Mouse (Mus musculus): Measurements from ENCODE around the gene Park7.
"Not testable (repeated sequence)": the region's sequence is repeated elsewhere in the genome, so short reads cannot be mapped to it uniquely, and the experiment has no call there.

The Park7 gene

DNA sequence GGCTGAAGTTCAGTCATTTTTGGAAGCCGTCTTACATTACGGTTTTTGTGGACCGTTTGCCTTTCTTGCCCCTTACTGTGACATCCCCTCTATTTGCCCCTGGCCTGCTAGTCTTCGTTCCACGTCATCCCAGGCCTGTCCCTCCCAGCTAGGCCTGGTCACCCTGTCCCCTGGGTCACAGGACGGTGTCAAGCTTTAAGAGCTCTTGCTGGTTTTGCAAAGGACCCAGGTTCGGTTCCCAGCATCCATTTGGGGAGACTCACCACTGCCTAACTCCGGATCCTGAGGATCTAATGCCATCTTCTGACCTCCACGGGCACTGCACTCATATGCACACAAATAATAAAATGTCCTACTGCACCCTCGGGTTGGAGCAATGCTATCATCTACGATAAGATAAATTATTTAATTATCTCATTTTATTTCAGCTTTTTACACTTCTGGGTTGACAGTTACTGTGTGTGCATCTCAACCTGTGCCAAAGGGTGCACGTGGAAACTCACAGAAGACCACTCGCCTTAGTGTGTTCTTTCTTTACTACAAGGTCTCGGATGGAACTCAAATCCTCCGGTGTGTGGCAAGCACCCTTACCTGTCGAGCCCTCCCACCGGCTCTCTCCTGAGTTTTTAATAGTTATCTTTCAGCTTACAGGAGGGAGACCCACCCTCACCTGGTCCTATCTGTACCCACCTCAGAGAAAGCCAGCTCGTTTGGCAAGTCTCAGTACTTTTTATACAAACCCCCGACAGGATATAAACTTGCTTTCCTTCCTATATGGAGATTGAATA, 3.9 kb downstream of the Park7 start:
- DNase-seq: no peak

DNA sequence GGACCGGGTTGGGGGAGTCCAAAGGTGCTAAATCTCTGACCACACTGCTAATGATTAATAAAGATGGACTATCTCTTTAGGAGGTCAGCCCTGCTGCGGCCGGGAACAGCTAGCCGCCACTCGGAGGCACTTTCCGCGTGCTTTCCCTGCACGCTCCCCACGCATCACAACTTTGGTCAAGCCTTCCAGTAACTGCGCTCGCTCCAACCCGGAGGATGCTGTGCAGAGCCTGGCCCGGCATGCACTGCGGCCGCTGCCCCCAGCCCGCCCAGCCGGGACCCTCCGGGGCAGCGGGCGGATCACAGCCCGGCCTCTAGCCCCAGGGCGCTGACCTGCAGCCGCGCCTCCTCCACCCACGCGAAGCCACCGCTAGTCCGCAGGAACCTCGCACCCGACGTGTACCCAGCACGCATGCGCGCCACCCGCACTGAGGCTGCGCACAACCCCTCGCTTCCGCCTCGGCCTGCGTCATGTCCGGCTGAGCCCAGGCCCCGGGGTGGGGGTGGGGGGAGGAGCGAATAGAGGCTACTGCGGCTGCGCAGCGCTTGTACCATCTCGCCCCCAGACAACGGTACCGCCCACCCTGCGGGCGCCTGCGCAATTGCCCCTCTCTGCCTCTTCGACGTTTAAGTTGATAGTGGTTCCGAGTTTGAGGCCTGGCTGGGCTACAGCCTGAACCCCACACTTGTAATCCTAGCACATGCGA, 4.6 kb downstream of the Park7 start:
- peak; percentile 99 for DNase-seq

DNA sequence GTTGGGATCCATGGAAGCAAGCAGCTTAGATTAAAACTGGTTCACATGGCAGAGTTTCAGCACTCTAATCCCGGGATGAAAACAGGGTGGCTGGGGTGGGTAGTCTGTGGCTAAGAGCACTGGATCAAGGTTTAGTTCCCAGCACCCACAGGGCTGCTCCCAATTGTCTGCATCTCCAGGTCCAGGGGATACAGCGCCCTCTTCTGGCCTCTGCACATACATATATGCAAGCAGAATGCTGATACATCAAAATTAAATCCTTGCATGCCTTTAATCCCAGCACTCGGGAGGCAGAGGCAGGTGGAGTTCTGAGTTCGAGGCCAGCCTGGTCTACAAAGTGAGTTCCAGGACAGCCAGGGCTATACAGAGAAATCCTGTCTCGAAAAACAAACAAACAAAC, 5.7 kb downstream of the Park7 start:
- peak; percentile 48 for DNase-seq

DNA sequence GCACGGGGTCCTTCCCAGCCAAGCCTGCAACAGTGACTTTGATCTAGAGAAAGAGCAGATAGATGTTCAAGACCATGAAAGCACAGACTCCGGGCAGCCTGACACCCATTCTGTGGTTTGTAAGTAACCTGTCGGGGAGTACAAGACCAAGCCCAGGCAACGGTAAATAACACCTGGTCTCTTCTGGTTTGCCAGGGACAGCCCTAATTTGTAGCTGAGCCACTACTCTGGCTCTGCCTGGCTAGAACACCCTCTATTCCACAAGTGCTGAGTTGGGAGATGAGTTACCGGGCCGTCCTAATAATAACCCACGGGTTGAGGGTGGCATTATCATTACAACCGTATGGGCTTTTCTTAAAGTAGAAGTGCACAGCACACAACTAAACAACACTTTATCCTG, 7.1 kb downstream of the Park7 start:
- DNase-seq: no peak

DNA sequence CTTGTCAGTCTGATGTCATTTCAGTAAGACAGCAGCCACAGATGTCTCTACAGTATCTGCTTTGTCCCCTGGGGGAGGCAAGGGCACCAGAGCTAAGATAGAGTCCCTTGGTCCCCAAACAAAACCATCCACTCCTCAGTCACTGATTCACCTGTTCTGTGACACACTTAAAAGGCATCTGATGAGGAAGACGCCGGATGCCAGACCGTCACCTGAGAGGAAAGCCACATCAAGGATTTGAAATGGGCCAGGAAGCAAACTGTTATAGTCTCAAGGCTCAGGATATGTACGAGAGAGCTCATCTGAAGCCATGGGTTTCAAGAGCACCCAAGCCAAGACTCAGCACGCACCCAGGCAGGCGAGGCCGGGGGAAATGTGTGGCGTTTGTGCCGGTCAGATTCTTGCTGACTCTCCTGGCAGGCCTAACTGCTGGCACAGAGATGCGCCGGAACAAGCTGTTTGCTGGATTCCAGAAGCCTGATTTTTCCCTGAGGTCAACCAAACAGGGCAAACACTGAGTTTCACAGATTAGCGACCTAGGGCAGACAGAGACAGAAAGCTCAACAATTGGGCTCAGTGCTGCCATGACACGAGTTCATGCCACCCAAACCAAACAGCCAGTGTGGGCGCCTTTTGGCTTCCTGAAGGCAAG, 11.0 kb downstream of the Park7 start:
- DNase-seq: no peak

DNA sequence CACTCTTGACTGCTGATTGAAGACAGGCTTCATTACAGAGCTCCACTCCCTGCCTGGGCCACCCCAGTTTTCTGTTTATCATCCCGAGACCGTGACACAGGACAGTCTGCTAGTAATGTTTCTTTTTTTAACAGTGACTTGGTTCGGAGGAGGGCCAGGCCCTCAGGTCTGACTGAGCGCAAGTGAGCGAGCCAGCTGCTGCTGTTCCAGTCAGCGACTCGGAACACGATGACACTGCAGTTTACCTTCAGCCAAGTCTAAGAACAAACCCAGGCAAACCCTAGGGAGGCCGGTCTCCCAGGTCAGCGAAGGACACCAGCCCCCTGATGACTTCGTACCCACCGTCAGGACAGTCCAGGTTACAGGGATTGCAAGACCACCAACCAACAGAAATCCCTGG, 12.2 kb downstream of the Park7 start:
- peak; percentile 67 for DNase-seq

DNA sequence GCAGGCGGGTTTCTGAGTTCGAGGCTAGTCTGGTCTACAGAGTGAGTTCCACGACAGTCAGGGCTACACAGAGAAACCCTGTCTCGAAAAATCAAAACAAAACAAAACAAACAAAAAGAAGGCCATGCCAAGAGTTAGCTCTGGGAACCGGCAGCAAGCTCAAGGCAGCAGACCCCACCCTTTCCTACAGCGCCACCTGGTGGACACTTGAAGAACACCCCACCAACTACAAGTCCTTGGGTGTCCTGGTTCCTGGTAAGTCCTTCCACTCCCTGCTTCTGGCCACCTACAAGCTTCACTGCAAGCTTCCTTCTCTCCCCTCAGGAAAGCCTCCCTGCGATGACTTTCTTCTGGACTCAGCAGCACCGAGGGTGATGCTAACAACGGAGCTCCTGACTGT, 12.6 kb downstream of the Park7 start:
- DNase-seq: peak; percentile 88

DNA sequence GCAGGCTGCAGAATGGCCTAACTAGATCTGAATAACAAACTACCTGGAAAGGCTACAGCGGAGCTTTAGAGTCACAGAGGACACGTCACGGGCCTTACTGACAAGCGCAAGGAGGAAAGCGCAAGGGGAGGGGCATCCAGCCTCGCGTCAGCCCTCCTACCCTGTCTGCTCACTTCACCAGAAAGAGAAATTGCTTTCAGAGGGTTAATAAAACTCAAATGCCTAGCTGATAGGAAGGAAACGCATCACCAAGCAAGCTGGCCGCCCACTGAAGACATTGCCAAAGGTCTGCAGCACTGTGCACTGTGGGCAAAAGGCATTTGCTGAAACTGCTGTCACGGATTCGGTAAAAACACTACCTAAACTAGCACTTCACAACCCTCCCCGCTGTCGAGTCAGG, 13.8 kb downstream of the Park7 start:
- no peak for DNase-seq

DNA sequence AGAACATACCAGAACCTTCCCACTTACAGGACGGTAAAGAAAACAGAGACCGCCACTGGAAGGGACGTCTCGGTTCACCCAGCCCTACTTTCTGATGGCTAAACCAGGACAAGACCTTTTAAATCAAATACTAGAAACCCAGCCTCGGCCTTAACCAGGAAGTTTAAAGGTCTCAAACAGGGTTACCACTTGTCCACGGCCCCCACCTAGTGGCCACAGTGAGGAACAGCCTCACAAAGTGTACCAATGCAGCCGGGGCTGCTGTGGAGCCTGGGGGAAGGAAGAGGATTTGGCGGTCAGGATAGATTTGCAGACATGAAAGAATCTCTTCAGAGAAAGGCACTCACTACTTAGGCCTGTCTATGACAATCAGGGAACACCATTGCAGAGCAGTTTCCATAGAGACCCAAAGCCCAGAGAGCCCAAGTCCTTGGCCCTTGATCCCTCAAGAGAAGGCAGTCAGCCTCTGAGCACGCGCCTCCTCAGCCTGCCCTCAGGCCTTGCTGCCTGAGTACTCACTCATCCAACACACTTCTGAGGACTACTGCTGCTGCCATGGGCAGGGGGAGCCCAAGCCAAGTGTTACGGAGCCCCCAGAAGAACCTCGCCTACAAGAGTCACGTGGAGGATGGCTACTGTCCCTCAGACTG, 15.4 kb downstream of the Park7 start:
- peak; percentile 82 for DNase-seq

DNA sequence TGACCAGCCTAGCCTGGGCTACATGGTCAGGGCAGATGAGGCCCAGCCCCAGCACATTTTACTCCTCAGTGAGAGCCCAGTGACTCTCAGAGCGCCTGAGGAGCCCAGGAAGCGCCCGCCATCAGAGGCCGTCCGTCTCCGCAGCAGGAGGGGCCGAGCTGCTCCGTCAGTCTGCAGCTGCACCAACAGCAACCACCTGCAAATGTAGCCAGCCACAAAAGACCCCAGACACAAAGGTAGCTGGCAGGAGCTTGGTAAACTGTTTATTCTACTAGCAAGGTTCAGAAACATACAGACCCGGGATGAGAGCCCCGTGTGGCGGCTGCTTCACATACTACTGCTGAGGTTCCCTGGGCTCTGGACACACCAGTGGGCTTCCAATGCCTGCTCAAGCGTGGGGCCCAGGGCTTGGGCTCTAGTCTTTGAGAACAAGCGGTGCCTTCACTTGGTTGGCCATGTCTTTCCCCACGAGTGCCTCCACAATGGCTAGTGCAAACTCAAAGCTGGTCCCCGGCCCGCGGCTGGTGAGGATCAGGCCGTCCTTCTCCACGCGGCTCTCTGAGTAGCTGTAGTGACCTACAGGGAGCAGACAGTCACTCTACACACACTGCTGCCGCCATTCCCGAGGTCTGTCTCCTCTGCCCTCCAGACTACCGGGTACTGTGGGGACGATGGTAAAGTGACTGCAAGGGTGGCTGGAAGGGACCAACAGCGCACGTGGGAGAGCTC, 17.2 kb downstream of the Park7 start:
- no peak for DNase-seq

DNA sequence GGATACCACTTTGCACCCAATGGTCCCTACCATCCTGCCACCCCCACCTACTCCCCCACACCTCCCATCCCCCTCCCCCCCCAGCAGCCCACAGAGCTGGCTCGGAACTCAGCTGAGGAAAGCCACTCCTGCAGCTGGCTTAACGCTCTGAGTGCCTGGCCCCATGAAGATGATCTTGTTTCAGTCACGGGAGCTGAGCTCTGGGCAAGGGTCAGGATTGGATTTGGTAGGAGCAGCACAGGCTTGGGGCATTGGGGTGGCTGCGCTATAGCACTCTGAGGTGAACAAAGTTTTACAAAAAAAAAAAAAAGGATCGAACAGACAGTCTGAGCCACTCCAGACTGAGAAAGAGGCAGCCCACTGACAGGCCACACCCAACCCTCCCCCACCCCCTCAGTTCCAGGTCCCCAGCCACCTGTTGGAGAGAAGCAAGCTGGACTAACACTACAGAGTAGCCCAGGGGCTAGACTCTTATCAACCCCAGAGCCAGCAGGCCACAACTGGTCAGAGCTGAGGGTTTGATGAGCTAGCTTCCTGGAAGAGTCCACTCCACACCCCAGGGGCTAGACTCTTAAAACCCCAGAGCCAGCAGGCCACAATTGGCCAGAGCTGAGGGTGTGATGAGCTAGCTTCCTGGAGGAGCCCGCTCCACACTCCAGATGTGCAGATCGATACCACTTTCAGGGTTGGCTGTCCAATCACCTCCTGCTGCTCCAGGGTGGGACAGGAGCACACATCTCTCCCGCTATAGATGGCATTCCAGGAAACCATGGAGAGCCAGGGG, 19.3 kb downstream of the Park7 start:
- DNase-seq: peak; percentile 24

DNA sequence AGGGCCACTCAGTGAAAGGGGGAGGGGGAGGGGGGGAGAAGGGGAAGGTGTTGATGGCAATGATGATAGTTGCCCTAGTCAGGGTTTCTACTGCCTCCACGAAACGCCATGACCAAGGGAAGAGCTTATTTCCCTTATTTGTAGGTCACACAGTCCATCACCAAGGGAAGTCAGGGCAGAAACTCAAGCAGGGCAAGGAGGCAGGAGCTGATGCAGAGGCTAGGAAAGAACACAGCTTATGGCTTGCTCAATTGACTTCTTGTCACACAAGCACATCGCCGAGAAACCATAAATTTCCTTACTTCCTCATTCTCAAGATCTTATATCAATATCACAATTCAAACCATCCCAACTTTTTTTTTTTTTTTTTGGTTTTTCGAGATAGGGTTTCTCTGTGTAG, 22.9 kb downstream of the Park7 start:
- no peak for DNase-seq

DNA sequence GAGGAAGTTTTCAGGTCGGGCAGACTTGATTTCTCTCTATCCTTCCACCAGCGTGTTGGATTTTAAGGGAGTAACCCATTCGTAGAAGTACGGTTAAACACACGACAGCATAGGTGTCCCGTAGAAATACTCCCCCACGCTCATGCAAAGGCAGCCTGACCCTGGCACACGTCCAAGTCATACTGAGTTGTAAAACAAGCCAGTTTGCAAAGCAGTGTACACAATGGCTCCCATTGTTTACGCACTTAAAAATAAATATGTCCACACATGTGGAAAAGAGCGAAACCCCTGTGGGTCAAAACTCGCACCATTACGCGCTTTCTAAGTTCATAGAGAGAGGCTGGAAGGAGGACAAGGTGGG, 24.3 kb downstream of the Park7 start:
- peak; percentile 56 for DNase-seq

DNA sequence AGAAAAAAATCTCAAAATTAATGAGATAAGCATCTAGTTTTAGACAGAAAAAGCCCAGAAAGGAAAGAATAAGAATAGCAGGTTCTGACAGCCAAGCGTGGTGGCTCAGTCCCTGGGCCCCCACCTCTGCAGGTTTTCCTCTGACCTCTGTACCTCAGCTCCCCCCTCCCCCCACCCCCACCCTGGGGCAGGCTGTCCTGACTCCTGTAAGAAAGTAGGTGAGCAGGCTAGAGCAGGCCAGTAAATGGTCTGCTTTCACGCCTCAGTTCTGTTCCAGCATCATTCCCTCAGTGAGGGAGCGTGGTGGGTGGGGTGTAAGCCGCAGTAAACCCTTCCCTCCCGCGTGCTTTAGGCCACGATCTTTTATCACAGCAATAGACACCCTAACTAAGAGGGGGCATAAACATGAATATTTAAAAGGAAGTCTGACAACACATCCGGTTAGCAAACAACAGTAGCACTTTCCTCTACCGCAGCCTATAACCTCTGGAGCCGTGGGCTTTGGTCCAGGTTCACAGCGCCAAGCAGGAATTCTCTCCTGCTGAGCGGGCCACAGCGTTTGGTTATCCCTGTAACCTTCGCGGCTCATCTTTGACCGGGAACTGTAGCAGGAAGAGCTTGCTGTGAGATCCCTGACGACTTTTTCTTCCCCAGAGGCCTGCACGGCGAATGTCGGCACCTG, 24.8 kb downstream of the Park7 start:
- no peak for DNase-seq

DNA sequence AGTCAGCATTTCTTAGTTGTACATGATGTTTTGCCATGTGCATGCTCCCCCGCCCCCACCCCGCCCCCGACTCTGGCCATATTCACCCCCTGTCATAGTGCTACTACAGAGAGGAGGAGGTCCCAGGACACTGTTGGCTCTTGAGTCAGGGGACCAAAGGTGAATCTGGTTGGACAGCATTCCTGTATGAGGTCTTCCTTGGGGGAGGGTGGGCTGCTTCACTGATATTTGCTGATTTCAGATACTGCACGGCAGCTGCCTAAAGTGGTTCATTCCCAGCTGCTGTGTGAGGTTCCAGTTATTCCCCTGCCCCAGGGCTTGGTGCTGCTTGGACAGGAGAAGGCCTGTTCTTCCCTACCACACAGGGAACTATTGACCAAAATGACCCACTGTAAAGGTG, 25.7 kb downstream of the Park7 start:
- no peak for DNase-seq

DNA sequence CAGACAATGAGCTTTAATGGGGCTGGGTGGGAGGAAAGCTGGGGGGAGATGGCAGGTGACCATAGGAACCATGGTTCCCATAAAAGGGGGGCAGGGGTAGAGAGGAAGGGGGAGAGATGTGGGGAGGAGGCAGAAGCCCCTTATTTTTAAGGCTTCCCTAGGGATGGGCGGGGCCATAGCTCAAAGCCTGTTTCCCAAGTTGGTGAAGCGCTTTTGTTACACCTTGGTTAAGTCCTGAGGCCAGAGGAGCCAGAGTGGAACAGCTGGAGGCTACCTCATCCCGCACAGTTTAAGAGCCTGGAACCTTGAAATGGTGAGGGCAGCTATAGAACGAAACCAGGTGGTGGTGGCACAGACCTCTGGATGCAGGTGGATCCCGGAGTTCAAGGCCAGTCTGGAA, 26.3 kb downstream of the Park7 start:
- no peak for DNase-seq

DNA sequence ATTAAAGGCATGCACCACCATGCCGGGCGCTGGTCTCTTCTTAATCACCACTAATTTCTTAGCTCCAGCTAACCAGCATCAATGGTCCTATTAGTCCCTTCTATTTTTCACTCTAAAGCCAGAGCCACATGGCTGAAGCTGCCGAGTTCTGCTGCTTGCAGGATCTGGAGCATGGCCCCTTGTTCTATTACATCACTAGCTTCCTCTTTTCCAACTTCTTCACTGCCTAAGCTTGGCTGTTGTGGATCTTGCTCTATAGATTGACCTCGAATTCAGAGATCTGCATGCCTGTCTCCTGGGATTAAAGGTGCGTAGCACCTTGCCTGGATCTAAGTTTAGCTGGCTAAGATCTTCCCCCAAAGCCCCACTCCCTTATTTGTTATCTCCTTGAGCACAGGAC, 31.6 kb downstream of the Park7 start:
- no peak for DNase-seq

DNA sequence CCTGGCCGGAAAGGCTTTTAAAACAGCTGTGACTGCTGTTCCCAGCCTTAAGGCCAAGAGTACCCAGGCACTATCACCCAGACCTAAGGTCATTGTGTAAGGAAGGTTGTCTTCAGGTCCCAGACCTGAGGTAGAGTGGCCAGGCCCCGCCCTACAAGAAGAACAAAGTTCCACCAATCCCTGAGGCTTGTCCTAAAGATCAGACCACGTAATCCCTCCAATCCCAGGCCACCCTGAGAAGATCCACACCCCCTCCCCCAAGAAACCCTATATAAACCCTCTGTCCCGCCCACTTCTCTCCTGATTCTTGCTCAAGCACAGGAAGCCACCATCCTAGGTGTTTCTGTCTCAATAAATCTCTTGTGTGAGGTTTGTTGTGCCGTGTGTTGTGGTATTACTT, 33.9 kb downstream of the Park7 start:
- DNase-seq: no peak

DNA sequence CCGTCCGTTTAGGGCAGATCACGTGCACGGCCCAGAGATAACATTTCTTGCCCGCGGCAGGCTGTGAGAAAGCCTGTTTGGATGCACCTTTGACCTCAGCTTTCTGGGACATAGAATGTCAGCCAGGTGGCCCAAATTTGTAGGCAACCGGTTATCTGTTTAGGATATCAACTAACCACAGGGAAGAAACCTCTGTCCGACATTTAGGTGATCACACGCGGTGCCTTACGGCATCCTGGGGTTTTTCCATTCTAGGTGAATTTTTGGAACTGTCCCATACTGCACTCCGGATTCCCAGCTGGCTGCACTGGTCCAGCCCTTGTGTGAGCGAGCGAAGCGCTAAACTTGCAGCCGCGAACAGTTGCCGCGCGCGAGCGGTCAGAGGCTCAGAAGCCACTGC, 34.6 kb downstream of the Park7 start:
- DNase-seq: no peak

DNA sequence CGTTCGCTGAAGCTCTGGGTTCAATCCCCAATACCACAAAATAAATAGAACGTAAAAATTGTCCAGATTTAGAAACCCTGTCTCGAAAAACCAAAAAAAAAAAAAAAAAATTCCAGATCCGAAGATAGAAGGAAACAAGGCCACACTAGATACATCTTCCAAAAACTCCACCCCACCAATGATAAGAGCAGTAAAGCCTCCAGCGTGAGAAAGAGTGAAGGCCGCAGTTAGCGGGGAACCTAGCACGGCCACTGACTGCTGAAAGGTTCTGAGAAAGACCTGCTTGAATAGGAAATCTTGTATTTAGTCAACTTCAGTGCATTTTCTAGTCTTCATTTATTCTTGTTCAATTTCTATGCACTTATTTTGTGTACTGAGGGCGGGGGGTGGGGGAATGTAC, 38.8 kb downstream of the Park7 start:
- DNase-seq: no peak

DNA sequence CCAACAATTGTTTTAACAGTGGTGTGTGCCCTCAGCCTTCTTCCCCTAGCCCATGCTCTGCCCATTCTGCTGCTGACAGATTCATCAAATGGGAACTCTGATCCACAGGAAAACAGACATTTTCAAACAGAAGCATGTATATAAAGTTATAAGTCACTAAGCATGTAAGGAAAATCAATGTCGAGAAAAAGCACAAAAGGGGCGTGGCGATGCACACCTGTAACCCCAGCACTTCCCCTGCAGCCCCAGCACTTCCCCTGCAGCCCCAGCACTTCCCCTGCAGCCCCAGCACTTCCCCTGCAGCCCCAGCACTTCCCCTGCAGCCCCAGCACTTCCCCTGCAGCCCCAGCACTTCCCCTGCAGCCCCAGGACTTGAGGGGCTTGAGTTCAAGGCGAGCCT, 39.8 kb downstream of the Park7 start:
- DNase-seq: not testable (repeated sequence)

DNA sequence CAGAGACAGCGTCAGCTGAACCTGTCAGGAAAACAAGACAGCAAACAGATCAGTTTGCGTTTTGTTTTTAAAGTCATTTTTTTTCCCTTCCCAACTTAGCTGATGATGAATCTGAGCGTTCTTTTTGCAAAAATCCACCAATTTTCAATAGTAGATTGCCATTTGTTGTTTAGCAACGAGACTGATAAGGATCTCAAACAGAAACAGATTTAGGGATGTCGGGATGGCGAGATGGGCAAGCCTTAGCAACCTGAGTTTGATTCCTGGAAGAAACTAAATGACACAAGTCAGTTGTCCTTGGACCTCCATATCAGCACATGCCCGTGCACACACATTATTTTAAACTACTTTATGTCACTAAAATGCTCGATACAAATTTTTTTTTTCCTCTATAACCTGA, 41.6 kb downstream of the Park7 start:
- DNase-seq: no peak
